Mouse (Mus musculus) neural tube, embryonic 14.5 days (tissue): Measurements from ENCODE around the gene Gm12569. TPM values are rescaled to one million over a fixed set of nuclear protein-coding genes. Genes with fewer than 3 reads are reported as not detected.

ENCODE experiments used
- polyA plus RNA-seq: library from polyadenylated mRNA; unstranded; fragments of >200 nt; fragmentation: Nextera tagmentation; extraction: Ambion mirVana; gene quantifications from 2 replicates; pipeline ENCODE4 v1.2.1, GENCODE M21; 2014

Gene Gm12569
- polyA plus RNA-seq, 1 experiment from 2014 or later, result not detected

Other genes starting within 250 kb of the Gm12569 start
- gene Olfr1377, start 238.5 kb upstream of the Gm12569 start, polyA plus RNA-seq, result not detected in 2 replicates
- not detected in 2 replicates for gene Olfr51, start 216.9 kb upstream of the Gm12569 start, polyA plus RNA-seq
- not detected in 2 replicates for gene Olfr54, start 206.2 kb upstream of the Gm12569 start, polyA plus RNA-seq
- not detected in 2 replicates for gene Olfr1375, start 172.4 kb upstream of the Gm12569 start, polyA plus RNA-seq
- 13.9 and 16.0 TPM in 2 replicates for gene Zfp354a, start 161.2 kb upstream of the Gm12569 start, polyA plus RNA-seq
- gene Clk4, start 41.3 kb downstream of the Gm12569 start, polyA plus RNA-seq, result 153 TPM in 2 replicates
- 0.28 and 0.37 TPM in 2 replicates for gene BC049762, start 42.6 kb downstream of the Gm12569 start, polyA plus RNA-seq
- gene Col23a1, start 69.4 kb downstream of the Gm12569 start, polyA plus RNA-seq, result 5.2 and 7.9 TPM in 2 replicates